Mouse (Mus musculus) liver, embryonic 15.5 days (tissue): ENCODE data around the gene Washc2. TPM values are rescaled to one million over a fixed set of nuclear protein-coding genes. Genes with fewer than 3 reads are reported as not detected.
"Not testable (repeated sequence)": the region's sequence is repeated elsewhere in the genome, so short reads cannot be mapped to it uniquely, and the experiment has no call there.

Experiments used
- ATAC-seq: fragments of 200-750 bp; cut with Nextera tagmentation; 2 replicates; pipeline ENCODE4 v1.8.0; 2017; ENCODE audit warnings: moderate number of reproducible peaks, mild to moderate bottlenecking, moderate library complexity; ENCODE audit not compliant: insufficient read depth
- H3K27ac ChIP-seq: fragments of 300-500 bp; sonication (generic); replicated peaks from 2 replicates; pipeline ENCODE4 v1.5.1; 2015; ENCODE audit warnings: mild to moderate bottlenecking, inconsistent platforms
- H3K27me3 ChIP-seq: fragments of 300-500 bp; sonication (generic); 2 replicates; pipeline ENCODE4 v1.6.1; 2015; ENCODE audit warnings: mild to moderate bottlenecking, inconsistent platforms
- H3K36me3 ChIP-seq: fragments of 300-500 bp; sonication (generic); replicated peaks from 2 replicates; pipeline ENCODE4 v1.6.1; 2015; ENCODE audit warnings: moderate library complexity, mild to moderate bottlenecking, inconsistent platforms
- H3K4me1 ChIP-seq: fragments of 300-500 bp; sonication (generic); replicated peaks from 2 replicates; pipeline ENCODE4 v1.6.1; 2015; ENCODE audit warnings: inconsistent platforms
- H3K4me2 ChIP-seq: fragments of 300-500 bp; sonication (generic); 2 replicates; pipeline ENCODE4 v1.6.1; 2015; ENCODE audit warnings: moderate library complexity, mild to moderate bottlenecking, inconsistent platforms
- H3K4me3 ChIP-seq: fragments of 300-500 bp; sonication (generic); replicated peaks from 2 replicates; pipeline ENCODE4 v1.5.1; 2015; ENCODE audit warnings: mild to moderate bottlenecking, inconsistent platforms
- H3K9ac ChIP-seq: fragments of 300-500 bp; sonication (generic); 2 replicates; pipeline ENCODE4 v1.6.1; 2015; ENCODE audit warnings: moderate library complexity, mild to moderate bottlenecking, inconsistent platforms
- H3K9me3 ChIP-seq: fragments of 300-500 bp; sonication (generic); replicated peaks from 2 replicates; pipeline ENCODE4 v1.6.1; 2016; ENCODE audit warnings: inconsistent platforms
- WGBS: fragments of 180-500 bp; shearing (Covaris S2); methylation state at CpG from one replicate; pipeline ENCODE4 v1.1.7; 2015; ENCODE audit warnings: mixed read lengths; ENCODE audit not compliant: insufficient replicate concordance; 5-methylcytosine and 5-hydroxymethylcytosine counted together
- polyA plus RNA-seq: library from polyadenylated mRNA; unstranded; fragments of >200 nt; fragmentation: Nextera tagmentation; extraction: Ambion mirVana; gene quantifications from 2 replicates; pipeline ENCODE4 v1.2.1, GENCODE M21; 2015

Washc2 gene
- polyA plus RNA-seq, result 12.5 and 13.7 TPM in 2 replicates

DNA sequence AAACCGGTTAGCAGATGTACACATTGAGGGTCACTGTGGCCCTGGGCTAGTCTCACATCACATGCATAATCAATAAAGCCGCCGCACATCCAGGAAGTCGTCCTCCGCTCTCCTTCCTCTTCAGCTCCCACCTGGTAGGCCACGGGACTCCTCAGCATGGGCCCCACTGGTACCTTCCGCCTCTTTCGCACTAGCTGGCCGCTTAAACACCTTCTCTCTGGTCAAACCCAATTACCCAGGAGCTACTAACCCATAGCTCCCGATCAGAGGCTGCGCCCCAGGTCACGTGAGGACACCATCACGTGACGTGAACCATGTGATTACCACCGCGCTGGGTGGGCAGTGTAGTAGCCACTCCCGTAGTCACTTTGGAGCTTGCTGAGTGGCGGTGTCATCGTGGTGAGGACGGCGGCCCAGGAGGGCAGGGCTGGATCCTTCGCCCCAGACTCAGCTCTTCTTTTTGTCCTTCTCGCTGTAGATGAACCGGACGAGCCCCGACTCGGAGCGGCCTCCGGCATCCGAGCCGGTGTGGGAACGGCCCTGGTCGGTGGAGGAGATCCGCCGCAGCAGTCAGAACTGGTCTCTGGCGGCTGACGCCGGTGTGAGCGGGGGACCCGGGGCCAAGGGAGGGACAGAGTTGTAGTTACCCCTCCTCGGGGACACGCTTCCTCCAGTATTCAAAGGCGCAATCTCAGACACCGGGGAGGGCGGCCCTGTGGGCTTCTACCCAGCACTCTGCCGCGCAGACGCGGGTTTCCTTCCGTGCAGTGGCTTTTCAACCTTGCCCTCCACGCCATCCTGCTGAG is at the start of gene Washc2:
Washc2 (plus strand) TSS at position 310 of the 806 bp plus-strand sequence.
- Histone ChIP-seq H3K9ac (peak within 1 kb of the TSS; percentile 80), H3K9me3 (no peaks in the 10 kb centered on the region), H3K27me3 (no peaks in the 10 kb centered on the region), H3K36me3 (0 out of 2 replicates have a peak, but pooled peaks cover 11% of the 10 kb centered on the region), H3K4me1 (peaks cover 20% of the 10 kb centered on the region), H3K27ac (peak within 1 kb of the TSS; percentile 75), H3K4me2 (peak within 1 kb of the TSS; percentile 97), H3K4me3 (peak within 1 kb of the TSS; percentile 74)
- under 1% methylated on average over 51 of the region's 51 CpGs for WGBS
- peak; percentile 98 for ATAC-seq

DNA sequence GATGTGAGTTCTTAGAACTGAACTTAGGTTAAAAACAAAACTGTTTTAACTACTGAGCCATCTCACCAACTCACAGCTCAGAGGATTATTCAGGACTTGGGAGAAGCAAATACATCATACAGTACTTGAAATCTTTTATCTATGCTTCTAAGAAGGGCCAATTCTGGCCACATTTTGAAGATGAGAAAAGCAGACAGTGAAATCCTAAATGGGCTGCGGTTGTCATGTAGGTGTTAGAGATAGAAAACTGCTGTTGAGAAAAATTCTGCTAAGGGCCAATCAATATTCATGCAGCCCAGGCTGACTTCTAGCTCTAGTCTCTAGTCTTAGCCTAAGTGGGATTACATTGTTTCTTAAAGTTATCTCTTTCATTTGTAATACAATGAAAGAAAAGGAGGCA is 41.5 kb upstream of the Washc2 start:
- H3K9ac ChIP-seq, result no peak overlapping the region
- no peak overlapping the region for H3K27ac ChIP-seq
- H3K27me3 ChIP-seq, result no peaks in the 10 kb centered on the region
- H3K4me2 ChIP-seq, result no peak overlapping the region
- H3K4me1 ChIP-seq, result no peaks in the 10 kb centered on the region
- no peak for ATAC-seq
- no peak overlapping the region for H3K4me3 ChIP-seq
- 66% methylated on average over 1 of the region's 1 CpGs for WGBS
- H3K9me3 ChIP-seq, result no peaks in the 10 kb centered on the region
- H3K36me3 ChIP-seq, result no peaks in the 10 kb centered on the region

DNA sequence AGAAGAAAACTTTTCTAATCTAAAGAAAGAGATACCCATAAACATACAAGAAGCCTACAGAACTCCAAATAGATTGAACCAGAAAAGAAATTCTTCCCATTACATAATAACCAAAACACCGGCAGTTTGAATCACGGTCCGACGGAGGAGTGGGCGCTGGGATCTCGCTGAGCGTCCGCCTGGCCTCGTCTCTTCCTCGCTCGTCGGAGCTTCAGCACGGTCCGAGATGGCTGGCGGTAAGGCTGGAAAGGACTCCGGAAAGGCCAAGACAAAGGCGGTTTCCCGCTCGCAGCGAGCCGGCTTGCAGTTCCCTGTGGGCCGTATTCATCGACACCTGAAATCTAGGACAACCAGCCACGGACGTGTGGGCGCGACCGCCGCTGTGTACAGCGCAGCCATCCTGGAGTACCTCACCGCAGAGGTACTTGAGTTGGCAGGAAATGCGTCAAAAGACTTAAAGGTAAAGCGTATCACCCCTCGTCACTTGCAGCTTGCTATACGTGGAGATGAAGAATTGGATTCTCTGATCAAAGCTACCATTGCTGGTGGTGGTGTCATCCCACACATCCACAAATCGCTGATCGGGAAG is 34.2 kb upstream of the Washc2 start:
- WGBS, result 70% methylated on average over 37 of the region's 37 CpGs
- H3K27me3 ChIP-seq, H3K36me3 ChIP-seq, H3K4me3 ChIP-seq, H3K9ac ChIP-seq, ATAC-seq, H3K27ac ChIP-seq, H3K9me3 ChIP-seq, H3K4me1 ChIP-seq, H3K4me2 ChIP-seq: not testable (repeated sequence)

DNA sequence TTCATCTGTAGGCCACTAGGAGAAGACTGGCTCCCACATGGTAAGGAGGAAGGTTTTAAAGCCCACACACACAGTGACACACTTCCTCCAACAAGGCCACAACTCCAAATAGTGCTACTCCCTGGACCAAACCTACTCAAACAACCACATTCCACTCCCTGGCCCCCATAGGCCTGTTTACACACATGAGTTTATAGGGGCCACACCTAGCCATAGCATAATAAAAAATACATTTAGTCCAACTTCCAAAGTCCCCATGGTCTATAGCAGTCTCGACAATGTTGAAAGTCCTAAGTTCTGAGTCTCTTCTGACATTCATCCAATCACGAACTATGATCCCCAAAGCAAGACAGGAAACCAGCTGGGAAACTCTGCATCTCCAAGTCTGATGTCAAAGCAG is 29.5 kb upstream of the Washc2 start:
- 76% methylated on average over 2 of the region's 2 CpGs for WGBS
- no peak overlapping the region for H3K9ac ChIP-seq
- H3K27ac ChIP-seq, result no peak overlapping the region
- H3K27me3 ChIP-seq, result no peaks in the 10 kb centered on the region
- no peaks in the 10 kb centered on the region for H3K4me1 ChIP-seq
- H3K4me3 ChIP-seq, result no peak overlapping the region
- no peaks in the 10 kb centered on the region for H3K9me3 ChIP-seq
- ATAC-seq, result no peak
- H3K36me3 ChIP-seq, result peaks cover 10% of the 10 kb centered on the region; the same call in 1 of the 2 replicates
- no peak overlapping the region for H3K4me2 ChIP-seq

DNA sequence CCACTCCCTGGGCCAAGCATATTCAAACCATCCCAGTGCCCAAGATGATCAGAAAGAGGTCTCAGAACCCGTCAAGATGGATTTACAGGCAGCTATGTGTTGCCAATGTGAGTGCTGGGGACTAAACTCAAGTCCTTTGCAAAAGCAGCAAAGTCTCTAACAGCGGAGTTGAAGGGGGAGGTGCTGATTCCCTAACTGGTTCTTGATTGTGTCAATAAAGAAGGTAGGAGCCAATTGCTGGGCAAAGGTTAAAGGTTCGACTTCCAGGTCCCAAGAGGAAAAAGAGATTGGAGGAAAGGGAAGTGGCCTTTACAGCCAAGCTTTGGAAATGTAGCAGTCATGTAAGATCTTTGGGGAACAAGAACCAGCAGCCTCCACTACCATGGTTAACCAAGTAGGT is 27.1 kb upstream of the Washc2 start:
- Histone ChIP-seq H3K4me3 (no peak overlapping the region), H3K9me3 (no peaks in the 10 kb centered on the region), H3K27ac (no peak overlapping the region), H3K9ac (no peak overlapping the region), H3K36me3 (peaks cover 10% of the 10 kb centered on the region; the same call in 1 of the 2 replicates), H3K27me3 (no peaks in the 10 kb centered on the region), H3K4me2 (peak overlapping the region; percentile 33), H3K4me1 (no peaks in the 10 kb centered on the region)
- WGBS, result 46% methylated on average over 3 of the region's 3 CpGs
- ATAC-seq, result no peak

DNA sequence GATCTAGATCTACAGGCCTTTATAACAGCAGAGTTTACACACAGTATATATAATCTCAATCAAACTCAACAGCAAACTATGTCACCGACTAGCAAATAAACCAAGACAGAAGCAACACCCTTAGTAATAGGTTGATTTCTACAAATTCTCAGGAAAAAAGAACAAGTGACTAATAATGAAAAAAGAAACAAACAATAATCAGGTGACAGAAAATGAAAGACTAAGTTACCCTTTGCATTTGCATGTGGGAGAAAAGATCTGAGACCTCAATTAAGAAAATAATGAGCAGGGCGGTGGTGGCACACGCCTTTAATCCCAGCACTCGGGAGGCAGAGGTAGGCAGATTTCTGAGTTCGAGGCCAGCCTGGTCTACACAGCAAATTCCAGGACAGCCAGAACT is 24.3 kb upstream of the Washc2 start:
- ATAC-seq, result no peak
- Histone ChIP-seq H3K27me3 (no peaks in the 10 kb centered on the region), H3K9me3 (no peaks in the 10 kb centered on the region), H3K4me1 (no peaks in the 10 kb centered on the region), H3K36me3 (0 out of 2 replicates have a peak, but pooled peaks cover 6% of the 10 kb centered on the region), H3K4me3 (no peak overlapping the region), H3K9ac (no peak overlapping the region), H3K27ac (no peak overlapping the region), H3K4me2 (no peak overlapping the region)
- 70% methylated on average over 5 of the region's 5 CpGs for WGBS

DNA sequence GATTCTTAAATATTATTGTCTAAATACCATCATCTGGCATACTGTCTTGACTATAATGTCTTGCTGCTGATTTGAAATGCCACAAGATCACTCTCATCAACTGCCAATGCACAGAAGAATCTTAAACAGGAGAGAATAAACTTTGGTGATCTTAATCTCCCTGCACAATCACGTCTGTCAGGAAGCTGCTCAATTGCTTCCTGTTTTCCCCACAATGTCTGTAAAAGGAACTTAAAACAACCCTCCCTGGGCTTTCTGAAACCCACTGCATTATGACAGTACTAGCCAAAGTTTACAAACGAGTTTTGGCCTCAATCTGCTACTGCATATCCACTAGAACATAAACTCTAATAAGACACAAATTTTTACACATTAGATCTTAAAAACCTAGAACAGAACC is 21.4 kb upstream of the Washc2 start:
- Histone ChIP-seq H3K9me3 (no peaks in the 10 kb centered on the region), H3K27ac (no peak overlapping the region), H3K27me3 (no peaks in the 10 kb centered on the region), H3K36me3 (0 out of 2 replicates have a peak, but pooled peaks cover 3% of the 10 kb centered on the region), H3K4me2 (no peak overlapping the region), H3K4me1 (peaks cover 4% of the 10 kb centered on the region; the same call in 1 of the 2 replicates), H3K9ac (no peak overlapping the region), H3K4me3 (no peak overlapping the region)
- ATAC-seq, result no peak
- 9% methylated on average over 2 of the region's 2 CpGs for WGBS

DNA sequence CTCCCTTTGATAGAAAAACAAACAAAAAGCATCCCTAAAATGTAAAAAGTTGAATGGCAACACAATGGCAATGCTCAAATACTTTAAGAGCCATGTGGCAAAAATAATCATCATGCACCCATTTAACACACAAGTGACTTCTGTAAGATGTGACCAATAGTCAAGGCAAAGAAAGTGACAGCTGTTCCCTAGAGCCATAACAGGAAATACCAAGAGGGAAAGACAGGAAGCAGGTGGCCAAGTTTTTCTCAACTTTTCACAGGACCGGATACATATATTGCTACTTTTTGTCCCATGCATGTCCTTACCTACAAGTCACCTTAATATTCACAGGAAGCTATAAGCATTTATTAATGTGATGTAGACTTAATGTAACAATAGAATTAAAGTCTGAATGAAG is 18.4 kb upstream of the Washc2 start:
- ATAC-seq, result no peak
- no peaks in the 10 kb centered on the region for H3K9me3 ChIP-seq
- H3K27me3 ChIP-seq, result peaks cover 7% of the 10 kb centered on the region
- H3K9ac ChIP-seq, result no peak overlapping the region
- no peak overlapping the region for H3K27ac ChIP-seq
- no peak overlapping the region for H3K4me2 ChIP-seq
- H3K36me3 ChIP-seq, result no peaks in the 10 kb centered on the region
- H3K4me1 ChIP-seq, result peaks cover 25% of the 10 kb centered on the region
- no peak overlapping the region for H3K4me3 ChIP-seq
- WGBS, result 23% methylated on average over 1 of the region's 1 CpGs

DNA sequence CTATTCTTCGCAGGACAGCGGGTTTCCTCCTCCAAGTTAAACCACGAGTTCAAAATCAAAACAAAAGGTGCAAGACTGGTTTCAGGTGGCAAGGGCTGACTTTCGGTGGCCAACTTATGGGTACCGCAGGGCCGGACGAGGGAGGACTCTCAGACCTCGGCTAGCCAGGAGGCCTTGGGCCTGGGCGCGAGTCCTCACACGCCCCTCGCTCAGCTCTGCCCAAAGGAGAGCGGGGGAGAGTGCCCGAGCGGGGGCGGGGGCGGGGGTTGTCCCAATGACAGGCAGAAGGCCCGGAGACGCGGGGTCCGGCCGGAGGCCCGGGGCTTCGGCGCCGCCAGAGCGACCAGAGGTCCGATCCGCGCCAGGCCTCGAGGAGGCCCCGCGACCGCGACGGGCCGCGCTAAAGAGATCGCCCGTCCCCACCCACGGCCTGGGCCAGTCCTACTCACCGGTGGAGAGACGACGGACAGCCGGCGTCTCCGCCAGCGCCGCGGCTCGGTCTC is 15.0 kb upstream of the Washc2 start:
- Histone ChIP-seq H3K4me1 (peaks cover 30% of the 10 kb centered on the region), H3K4me3 (peak overlapping the region; percentile 71), H3K36me3 (no peaks in the 10 kb centered on the region), H3K9me3 (no peaks in the 10 kb centered on the region), H3K27me3 (peaks cover 11% of the 10 kb centered on the region), H3K9ac (peak overlapping the region; percentile 80), H3K4me2 (peak overlapping the region; percentile 99), H3K27ac (peak overlapping the region; percentile 63; the same call in 1 of the 2 replicates)
- ATAC-seq, result peak; percentile 84
- under 1% methylated on average over 51 of the region's 51 CpGs for WGBS

DNA sequence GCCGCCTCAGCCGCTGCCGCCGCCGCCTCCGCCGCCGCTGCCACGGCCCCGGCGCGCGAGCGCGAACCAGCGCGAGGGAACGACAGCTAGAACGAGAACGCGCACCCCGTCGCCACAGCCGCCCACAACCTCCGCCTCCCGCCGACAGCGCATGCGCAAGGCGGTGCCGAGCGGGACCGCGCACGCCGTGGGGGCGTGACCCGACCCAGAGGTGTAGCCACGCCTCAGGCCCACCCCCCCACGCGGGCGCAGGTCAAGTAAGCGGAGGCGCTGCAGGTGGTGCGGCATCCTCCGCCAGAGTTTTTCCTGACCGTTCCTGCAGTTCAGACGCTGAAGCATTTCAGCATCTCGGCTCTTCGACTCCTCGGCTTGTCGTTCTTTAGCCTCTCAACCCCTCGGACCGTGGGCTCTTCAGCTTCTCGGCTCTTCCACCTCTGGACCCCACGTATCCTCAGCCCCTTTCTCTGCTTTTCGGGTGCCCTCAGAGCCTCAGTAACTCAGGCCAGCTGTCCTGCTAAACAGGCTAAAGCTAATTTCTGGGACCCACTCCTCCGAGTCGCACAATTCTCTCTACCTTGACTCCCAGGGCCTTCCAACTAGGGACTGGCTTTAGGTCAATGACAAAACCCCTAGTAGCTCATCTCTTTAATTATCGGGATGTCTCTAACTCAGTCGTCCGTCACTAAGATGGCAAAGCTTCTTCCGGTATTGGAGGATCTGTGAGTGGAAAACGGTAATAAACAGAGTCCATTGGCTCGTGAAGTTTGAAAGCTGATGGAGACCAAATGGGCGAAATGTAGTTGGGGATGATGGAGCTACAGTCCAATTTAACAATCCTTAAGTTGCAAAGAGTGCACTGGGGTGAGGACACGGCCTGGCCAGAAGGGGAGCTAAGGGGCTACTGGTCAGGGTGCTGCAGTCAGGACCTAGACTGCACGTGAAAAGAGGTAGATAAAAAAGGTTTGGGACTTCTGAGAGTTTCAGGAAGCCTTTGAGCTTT is 14.1 kb upstream of the Washc2 start, which contains the start of gene Tmcc1:
Tmcc1 (minus strand) TSS at position 93 of the 1,000 bp plus-strand sequence.
- peak within 1 kb of the TSS; percentile 63; the same call in 1 of the 2 replicates for H3K27ac ChIP-seq

More for the DNA sequence above, 14.1 kb upstream of the Washc2 start, which contains the start of gene Tmcc1:
- ATAC-seq, result peak; percentile 94
- Histone ChIP-seq H3K36me3 (no peaks in the 10 kb centered on the region), H3K9me3 (no peaks in the 10 kb centered on the region), H3K4me3 (peak within 1 kb of the TSS; percentile 71), H3K4me2 (peak within 1 kb of the TSS; percentile 99), H3K9ac (peak within 1 kb of the TSS; percentile 80), H3K27me3 (peaks cover 11% of the 10 kb centered on the region), H3K4me1 (peaks cover 31% of the 10 kb centered on the region)
- 1% methylated on average over 65 of the region's 68 CpGs for WGBS
